Mouse (Mus musculus) left cerebral cortex, postnatal 14 days (tissue): ENCODE data around the gene Olfr1256. TPM values are rescaled to one million over a fixed set of nuclear protein-coding genes. Genes with fewer than 3 reads are reported as not detected.

Experiments
- DNase-seq, 2 experiments: peaks; one replicate each; pipeline ENCODE4 v3.0.0; 2021 to 2022; ENCODE audit warnings: low spot score in 2 of 2, mixed read lengths in 1 of 2
- intact Hi-C: fragments of 180-260 bp; cut with DNase I; formaldehyde crosslinking; loops from one replicate; pipeline ENCODE4 v1.15.1; 2025
- long read RNA-seq, 2 experiments: library from polyadenylated mRNA; stranded (forward); transcript quantifications; one replicate each; pipeline ENCODE4 v2.0.0; 2021
- total RNA-seq, 2 experiments: library from RNA; stranded (reverse); gene quantifications; 2 replicates each; pipeline ENCODE4 v1.2.3; 2021

Olfr1256 gene
- under 1 TPM in 1 of 2 experiments, not detected in 1; 0.04 TPM for total RNA-seq
- long read RNA-seq, experiment 1 = 0 reads
- long read RNA-seq, experiment 2 = 0 reads

DNA sequence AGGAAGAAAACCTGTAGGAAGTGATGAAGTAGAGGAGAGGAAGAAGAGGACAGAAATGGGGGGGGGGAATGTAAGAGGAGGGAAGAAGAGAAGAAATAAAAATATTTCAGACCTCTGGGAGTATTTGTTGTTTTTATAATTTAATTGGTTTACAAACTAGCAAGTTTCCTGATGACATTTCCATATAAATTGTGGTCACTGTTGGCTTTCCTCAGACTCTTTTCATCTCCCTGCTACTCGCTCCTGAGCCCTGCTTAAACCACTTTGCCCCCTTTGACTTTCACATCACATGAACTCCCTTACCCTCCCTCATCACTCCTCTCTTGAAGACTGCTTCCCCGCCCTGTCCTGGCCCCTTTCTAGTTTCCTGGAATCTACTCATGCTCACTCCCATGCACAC is at the start of gene Olfr1256:
Gene Olfr1256 (minus strand): TSS at position 101 of the 400 bp plus-strand sequence.
- intact Hi-C loops = no loop called here

DNA sequence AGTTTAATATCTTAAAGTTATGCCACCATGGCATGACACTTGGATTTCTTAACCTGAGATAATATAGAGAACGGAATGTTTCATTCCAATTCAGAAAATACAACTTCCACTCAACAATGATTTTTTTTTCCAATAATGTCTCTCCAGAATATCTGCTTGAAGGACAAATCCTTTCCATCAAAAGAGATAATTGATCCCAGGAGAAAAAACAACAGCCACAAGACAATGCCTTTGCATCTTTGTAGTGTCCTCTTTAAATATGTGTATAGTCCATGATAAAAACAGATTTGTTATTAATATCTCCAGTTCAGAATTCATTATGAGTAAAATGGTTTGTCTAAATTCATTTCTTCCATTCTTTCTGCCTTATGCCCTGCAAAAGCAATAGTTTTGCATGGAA is 36.8 kb upstream of the Olfr1256 start, which contains the start of gene Olfr1257:
Gene Olfr1257 (plus strand): TSS at position 301 of the 400 bp plus-strand sequence.
- intact Hi-C loops = no loop called here
- no peak for DNase-seq

More for the DNA sequence above, at the start of gene Olfr1256:
- no peak for DNase-seq

- intact Hi-C loops = no loop called here
- no peak for DNase-seq
Observed at GRCm38 (mm10) chr2:89849230-89849629, 7.9 kb upstream of the Olfr1256 start.

DNA sequence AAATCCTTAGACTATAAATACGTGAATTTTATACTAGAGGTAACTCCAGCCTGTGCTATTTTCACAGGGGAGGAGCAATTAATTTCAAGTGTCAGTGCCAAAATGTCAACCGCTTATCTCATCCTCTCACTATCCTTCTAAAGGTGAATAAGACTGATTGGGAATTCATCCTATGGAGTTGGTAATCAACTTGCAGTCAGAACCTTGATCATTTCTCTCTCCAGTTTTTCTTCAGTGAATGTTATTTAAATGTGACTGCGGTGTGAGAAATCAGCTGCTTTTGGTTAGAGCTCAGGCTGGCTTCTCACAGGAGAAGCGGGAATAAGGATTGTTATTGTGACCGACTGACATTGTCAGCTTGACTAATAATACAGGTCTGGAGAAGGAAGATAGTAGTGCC is 6.8 kb upstream of the Olfr1256 start, which contains the start of gene Olfr48:
Gene Olfr48 (minus strand): TSS at position 101 of the 400 bp plus-strand sequence.
- intact Hi-C loops = no loop called here
- no peak for DNase-seq

DNA sequence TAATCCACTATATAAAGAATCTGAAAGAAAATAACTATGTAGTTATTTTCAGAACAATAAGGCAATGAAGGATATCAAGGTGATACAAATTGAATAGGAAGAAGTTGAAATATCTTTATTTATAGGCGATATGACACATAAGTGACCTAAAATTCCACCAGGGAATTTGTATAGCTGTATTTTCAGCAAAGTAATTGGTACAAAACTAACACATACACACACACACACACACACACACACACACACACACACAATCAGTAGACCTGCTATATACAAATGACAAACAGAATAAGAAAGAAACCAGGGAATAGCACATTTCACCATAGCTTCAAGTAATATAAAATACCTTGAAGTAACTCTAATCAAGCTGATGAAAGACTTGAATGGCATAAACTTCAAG is 21.1 kb downstream of the Olfr1256 start:
- no peak for DNase-seq
- intact Hi-C loops = no loop called here

GRCm38 (mm10) chr2:89811751-89812150 is 29.6 kb downstream of the Olfr1256 start, which contains the start of gene Olfr1255:
Olfr1255 (plus strand) TSS chr2:89812051.
- DNase-seq = no peak
- intact Hi-C loops = no loop called here

- DNase-seq = no peak
- intact Hi-C loops = no loop called here
Observed at GRCm38 (mm10) chr2:89810751-89811150, 30.6 kb downstream of the Olfr1256 start.

DNA sequence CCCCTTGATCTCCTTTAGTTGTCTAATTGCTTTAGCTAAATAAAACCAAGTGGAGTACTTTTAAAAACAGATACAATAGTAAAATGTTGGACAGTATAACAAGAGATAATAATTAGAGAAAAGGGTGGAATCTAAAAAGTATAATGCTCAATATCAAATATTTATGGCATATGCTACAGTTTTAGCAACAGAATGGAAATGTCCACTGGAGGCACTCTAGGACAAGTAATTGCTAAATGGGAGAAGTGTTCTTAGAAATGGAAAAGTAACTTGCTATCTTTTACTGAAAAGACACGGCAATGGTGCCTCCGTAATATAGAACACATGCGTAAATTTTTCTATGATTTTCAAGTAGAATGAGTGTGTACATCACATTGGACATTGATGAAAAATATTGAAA is 41.8 kb downstream of the Olfr1256 start:
- DNase-seq = peak; percentile 2 to 5
- intact Hi-C loops = no loop called here

DNA sequence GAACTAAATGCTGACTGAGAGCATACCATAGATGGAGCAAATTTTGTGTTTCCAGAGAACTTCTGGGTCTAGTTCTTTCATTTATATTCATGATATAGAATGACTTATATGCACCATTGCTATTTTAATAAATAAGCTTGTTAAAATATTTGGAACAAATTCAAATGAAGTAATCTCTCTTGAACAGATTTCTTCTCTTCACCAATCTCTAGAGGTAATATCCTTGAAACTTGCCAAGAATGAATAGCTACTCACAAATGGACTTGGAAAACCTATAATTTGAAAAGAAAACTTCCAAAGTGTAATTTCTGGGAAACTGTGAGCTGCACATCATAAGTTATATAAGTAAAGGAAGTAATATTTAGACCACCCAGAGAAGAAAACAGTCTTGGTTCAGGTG is 47.8 kb downstream of the Olfr1256 start, which contains the start of gene Olfr1254:
Gene Olfr1254 (minus strand): TSS at position 101 of the 400 bp plus-strand sequence.
- intact Hi-C loops = no loop called here
- DNase-seq = no peak

Other genes with a start within 250 kb of the Olfr1256 start
- gene Olfr1246, start 248.4 kb downstream of the Olfr1256 start, total RNA-seq = not detected
- gene Olfr1247, start 227.4 kb downstream of the Olfr1256 start, total RNA-seq = under 1 TPM; 0.06 to 0.11 TPM
- gene Olfr1248, start 223.3 kb downstream of the Olfr1256 start, total RNA-seq = not detected
- not detected for gene Olfr1249, start 206.6 kb downstream of the Olfr1256 start, total RNA-seq
- gene Olfr1250, start 180.1 kb downstream of the Olfr1256 start, total RNA-seq = under 1 TPM; 0.07 to 0.15 TPM
- not detected for gene Olfr1251, start 169.6 kb downstream of the Olfr1256 start, total RNA-seq
- gene Olfr1252, start 116.5 kb downstream of the Olfr1256 start, total RNA-seq = not detected
- not detected for gene Olfr1253, start 84.5 kb downstream of the Olfr1256 start, total RNA-seq
- gene Olfr1254, start 47.9 kb downstream of the Olfr1256 start, total RNA-seq = not detected
- gene Olfr1255, start 29.5 kb downstream of the Olfr1256 start, total RNA-seq = not detected
- gene Olfr48, start 6.7 kb upstream of the Olfr1256 start, total RNA-seq = not detected
- not detected for gene Olfr1257, start 36.9 kb upstream of the Olfr1256 start, total RNA-seq
- not detected for gene Olfr1258, start 85.8 kb upstream of the Olfr1256 start, total RNA-seq
- not detected for gene Olfr1259, start 107.1 kb upstream of the Olfr1256 start, total RNA-seq
- gene Olfr1260, start 132.8 kb upstream of the Olfr1256 start, total RNA-seq = not detected
- gene Olfr1261, start 149.7 kb upstream of the Olfr1256 start, total RNA-seq = not detected
- not detected for gene Olfr1262, start 158.6 kb upstream of the Olfr1256 start, total RNA-seq
- not detected for gene Olfr1263, start 170.6 kb upstream of the Olfr1256 start, total RNA-seq
- not detected for gene Olfr1264, start 184.0 kb upstream of the Olfr1256 start, total RNA-seq
- not detected for gene Olfr1265, start 193.8 kb upstream of the Olfr1256 start, total RNA-seq
- gene Olfr140, start 222.0 kb upstream of the Olfr1256 start, total RNA-seq = not detected